Mouse (Mus musculus) embryo, embryonic 11.5 days (tissue): ENCODE data around the gene Myo9a.
A peak's percentile ranks its signal among the peaks of the same experiment; 100 is the strongest.
"Not testable (repeated sequence)": the region's sequence is repeated elsewhere in the genome, so short reads cannot be mapped to it uniquely, and the experiment has no call there.

Experiments
- DNase-seq: peaks from one replicate; pipeline ENCODE4 v3.0.0-alpha.2; 2012; ENCODE audit warnings: low read depth, low spot score

Myo9a gene

DNA sequence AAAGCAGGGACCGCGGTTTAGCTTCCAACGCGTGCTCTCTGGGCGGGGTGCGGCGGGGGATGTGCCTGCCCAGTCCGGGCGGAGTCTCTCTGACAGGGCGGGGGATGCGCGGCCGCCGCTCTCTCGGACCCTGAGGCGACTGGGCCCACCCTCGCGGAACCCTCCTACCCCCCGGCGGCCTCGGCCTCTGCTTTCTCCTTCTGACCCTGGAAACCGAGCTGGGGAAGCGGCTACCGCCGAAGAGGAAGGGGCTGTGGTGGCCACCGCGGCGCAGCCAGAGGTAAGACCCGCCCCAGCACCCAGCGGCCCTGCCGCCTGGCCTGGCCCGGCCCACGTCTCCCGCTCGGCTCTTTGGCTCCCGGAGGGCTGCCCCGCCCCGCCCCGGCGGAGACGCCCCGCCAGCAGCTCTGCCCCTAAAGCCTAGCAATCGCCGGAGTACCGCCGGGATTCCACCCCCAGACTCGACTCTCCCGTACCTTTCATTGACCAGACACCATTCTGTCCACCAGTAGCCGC is 428 bp downstream of the Myo9a start:
- DNase-seq, result peak; percentile 47

DNA sequence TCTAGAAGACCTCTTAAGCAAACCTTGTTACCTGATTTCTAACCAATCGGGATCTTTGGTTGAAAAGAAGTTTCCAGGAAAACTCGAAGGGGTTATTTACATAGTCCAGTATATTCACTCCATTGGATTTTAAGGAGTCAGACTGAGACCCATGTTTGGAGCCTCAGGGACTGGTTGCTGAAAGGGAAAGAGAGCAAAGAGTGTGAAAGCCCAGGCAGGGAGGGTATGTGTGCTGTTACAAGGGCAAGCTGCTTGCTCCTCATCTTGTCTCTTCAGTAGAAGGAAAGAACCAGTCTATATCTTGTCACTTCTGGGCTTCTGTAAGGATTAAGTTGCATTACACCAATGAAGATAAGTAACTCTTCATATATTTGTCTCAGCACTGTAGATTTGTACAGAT is 1.3 kb downstream of the Myo9a start:
- no peak for DNase-seq

DNA sequence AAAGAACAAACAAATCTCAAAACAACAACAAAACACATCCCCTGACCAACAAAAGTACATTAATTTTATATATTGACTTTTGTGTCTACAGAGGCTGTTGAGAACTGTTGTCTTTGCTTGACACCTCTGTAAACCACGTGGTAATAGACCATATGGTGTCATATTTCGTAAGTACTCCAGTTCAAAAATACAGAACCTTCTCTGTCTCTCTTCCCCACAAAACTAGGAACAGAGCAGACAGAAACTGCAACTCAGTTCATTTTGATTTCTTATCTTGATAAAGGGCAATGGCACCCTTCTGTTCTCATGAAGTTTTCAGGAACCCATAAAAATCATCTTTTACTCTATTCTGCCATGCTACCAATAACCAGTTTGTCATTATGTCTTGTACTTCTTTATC is 4.5 kb downstream of the Myo9a start:
- DNase-seq, result no peak

DNA sequence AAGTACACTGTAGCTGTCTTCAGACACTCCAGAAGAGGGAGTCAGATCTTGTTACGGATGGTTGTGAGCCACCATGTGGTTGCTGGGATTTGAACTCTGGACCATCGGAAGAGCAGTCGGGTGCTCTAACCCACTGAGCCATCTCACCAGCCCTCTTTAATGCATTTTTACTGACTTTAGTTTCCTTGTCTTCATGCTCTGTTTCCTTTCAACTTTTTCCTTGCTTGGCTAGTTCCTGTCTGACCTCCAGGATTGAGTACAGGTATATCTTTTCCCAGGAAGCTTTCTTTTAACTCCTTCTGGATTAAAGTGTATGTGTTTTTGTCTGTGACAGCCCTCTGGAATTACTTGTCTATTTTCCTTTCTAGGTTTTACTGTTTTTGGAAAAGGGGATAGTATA is 6.3 kb downstream of the Myo9a start:
- DNase-seq, result not testable (repeated sequence)

DNA sequence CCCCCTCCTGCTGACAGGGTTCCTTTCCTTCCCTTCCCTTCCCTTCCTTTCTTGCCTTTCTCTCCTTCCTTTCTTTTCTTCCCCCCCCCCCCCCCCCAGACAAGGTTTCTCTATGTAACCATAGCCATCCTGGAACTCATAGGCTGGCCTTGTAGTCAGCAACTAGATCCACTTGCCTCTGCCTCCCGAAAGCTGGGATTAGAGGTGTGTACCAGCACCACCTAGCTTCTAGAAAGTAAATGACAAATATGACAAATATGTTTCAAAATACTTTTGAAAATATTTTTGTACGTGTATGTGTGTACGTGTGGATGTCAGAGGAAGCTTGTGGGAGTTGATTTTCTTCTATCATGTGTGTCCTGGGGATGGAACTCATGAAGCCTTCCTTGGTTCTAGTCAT is 9.8 kb downstream of the Myo9a start:
- DNase-seq, result no peak

DNA sequence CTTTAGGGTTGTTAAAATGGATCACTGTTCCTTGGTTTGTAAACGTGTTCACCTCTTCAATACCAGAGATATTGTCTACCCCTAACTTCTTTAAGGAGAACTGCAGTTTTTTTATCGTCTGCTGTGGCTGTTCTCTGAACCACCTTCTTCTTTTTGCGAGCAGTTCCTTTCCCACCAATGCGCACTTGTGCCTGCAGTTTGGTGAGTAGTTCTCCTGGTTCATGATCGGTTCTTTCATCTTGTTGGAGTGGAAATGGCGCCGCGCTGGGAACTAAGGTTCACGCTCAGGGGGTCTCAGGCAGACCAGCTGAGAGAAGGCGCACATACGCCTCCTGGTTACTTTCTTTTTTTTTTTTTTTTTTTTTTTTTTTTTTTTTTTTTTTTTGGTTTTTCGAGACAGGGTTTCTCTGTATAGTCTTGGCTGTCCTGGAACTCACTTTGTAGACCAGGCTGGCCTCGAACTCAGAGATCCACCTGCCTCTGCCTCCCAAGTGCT is 16.3 kb downstream of the Myo9a start:
- not testable (repeated sequence) for DNase-seq

DNA sequence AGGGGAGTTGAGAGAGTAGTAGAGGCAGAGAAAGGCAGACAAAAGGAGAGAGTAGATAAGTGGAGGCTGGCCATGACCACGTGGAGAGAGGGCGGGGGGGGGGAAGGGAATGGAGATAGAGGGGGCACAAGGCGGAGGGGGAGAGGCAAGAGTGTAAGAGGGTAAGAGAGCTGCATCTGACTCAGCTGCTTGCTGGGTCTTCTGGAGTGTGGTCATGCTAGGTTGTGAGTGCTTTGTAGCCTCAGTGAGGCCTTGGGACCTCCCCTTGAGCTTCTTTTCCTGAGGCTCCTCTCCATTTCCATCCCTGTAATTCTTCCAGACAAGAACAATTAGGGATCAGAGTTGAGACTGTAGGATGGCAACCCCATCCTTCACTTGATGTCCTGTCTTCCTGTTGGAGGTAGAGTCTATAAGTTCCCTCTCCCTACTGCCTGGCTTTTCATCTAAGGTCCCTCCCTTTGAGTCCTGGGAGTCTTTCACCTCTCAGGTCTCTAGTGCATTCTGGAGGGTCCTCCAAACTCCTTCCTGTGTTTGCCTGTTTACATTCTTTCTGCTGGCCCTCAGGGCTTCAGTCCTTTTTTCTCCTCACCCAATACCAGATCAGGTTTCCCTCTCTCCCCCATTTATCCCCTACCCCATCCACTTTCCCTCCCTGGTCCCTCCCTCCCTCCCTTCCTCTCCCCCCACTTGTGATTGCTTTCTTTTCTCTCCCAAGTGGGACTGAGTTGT is 55.5 kb downstream of the Myo9a start:
- not testable (repeated sequence) for DNase-seq

DNA sequence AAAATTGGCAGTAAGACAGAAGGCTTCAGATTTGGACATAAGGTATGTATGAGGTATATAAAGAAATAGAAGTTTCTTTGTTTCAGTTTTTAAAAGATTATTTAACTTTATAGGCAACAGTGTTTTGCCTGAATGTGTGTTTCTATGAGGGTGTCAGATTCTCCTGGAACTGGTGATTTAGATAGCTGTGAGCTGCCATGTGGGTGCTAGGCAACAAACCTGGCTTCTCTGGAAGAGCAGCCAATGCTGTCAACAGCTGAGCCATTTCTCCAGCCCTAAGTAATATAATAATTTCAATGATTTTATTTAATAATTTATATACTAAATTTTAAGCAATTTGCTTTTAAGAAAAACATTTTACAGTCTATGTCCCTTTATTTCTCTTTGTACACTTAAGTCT is 133.9 kb downstream of the Myo9a start:
- no peak for DNase-seq

DNA sequence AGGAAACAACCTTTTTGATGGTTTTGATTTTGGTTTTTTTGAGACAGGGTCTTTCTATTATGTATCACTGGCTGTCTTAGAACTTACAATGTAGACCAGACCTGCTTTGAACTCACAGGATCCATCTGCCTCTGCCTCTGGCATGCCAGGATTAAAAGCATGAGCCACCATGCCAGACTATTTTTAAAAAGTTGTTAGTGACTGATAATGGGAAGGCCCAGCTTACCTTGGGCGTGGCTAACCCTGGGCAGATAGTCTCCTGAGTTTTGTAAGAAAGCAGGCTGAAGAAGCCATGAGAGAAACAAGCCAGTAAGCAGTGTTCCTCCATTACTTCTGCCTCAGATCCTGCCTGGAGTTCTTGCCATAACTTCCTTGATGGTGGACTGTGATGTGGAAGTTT is 152.7 kb downstream of the Myo9a start:
- DNase-seq, result no peak

DNA sequence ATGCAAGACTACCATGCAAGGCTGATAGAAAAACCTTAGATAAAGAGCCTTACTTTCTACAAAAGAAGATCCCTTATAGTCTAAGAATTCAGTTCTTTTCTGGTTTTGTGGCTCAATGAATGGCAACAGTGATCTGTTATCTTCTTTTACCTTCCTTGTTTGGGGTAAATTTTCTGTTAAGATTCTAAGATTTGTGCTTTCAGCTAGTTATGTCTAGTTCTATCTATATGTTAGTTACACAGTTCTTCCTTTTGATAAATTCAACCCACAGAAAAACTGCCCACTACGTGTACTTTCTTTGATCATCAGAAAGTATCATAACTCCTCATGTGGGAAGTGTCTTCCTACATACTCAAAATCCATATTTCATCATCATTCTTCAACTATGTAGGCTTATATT is 164.1 kb downstream of the Myo9a start:
- no peak for DNase-seq

DNA sequence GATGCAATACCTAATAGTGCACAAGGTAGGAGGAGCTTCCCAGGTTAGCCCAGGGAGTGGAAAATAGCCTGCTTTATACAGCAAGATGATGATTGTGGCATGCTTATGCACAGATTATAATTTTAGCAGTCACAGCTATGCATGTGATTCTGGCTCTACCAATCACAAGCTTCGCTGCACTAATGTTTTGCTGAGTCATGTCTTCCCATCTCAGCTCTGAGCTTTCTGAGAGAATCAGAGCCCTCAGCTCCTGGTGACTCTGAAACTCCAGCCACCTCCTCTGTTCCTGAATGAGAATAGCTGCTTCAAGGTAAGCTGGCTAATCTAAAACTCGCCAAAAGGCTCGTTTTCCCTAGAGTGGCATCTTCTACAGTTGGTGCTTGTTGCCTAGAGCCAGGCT is 179.6 kb downstream of the Myo9a start:
- DNase-seq, result no peak

DNA sequence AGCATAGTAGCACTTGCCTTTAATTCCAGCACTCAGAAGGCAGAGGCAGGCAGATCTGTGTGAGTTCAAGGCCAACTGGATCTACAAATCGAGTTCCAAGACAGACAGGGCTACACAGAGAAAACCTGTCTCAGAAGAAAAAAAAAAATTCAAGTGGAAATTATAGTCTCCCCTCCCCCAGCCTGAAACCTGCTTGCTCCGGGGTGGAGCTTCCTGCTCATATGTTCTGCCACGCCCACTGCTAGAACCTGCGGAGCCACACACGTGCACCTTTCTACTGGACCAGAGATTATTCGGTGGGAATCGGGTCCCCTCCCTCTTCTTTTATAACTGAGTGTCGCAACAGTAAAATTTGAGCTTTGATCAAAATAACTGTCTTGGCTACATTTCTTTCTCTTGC is 185.2 kb downstream of the Myo9a start:
- DNase-seq, result not testable (repeated sequence)

DNA sequence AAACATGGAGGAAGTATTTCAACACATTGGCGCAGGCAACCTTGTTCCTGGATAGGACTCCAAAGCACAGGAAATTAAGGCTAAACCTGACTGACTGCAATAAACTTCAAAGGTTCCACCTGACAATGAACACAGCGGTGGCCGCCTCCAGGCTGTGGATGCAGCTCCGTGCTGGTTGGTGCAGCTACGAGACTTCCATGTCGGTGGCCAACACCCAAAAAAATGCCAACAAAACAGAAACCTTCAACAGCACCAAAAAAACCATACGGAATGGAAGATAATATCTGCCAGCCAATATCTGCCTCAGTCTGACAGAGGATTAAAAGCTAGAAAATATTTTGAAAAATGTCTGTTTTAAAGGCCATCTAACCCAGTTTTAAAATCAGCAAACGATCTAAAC is 187.8 kb downstream of the Myo9a start:
- no peak for DNase-seq

DNA sequence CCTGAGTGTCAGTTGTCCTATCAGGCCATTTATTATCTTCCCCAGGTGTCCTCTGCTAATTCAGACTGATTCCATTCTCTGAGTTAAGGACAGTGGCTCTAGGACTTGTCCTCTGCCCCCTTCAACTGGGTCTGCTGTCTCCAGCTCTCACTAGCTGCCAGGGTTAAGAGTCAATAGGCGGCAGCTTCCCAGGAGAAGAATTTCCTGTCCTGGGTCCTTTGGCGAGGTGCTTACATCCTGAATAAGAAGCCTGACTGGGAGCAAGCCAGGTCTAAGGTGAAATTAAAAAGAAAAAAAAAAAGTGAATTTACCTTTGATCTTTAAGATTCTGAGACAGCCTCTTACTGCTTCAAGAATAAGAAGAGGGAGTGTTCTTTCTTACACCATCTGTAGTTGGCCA is 189.0 kb downstream of the Myo9a start:
- DNase-seq, result no peak

DNA sequence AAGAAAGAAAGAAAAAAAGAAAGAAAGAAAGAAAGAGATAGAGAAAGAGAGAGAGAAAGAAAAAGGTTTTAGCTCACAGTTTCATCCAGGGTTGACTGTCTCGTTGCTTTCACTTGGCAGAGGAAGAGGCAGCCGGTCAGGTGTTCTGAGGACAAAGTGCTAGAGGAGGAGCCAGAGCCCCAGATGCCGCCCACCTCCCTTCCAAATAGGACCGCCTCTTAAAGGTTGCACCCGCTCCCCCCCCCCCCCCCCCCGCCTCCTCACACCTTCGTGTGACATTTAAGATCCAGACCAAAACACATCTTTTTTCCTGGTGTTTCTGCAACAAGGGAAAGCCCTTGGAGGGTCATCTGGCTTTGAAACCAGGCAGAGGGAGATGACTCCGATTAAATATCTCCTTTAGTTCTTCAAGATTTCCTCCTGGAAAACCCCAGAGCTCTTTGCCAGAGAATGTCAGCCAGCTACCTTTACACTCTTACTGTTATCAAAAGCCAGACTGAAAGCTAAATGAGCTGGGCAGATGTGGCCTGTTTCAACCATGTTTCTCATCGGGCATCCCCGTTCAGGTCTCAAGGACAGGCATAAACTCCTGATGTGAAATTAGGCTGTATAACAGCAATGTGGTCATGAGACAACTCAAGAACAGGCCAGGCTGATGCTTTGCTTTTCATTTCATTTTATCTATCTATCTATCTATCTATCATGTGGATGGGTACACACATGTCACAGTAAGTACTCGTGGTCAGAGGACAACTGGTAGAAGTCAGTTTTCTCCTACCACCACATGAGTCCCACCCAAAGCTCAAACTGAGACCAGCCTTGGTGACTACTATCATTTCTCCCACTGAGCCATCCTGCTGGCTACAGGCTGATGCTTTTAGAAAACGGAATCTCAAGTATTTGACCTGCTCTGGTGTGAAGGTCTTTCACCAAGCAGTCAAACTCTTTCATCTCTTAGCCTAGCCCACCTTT is 190.5 kb downstream of the Myo9a start:
- no peak for DNase-seq

DNA sequence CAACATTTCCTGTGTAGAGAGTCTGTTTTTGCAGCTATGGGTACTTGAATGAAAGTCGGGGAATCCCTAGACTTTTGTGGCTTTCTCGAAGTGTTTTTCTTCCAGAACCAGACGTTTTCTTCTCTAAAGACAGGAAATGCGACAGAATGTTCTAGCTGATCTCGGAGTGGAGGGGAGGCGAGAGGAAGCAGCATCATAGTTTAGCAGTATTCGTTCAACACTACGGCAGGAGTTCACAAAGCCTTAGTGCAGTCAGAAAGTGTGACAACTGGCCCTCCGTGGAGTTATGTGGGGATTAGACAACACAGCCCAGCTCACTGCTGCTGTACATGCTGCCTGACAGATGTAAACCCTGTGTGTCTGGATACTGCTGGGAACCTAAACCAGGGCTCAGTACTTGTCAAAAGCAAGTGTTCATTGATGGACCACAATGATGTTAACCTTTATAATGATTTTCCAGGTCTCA is 191.2 kb downstream of the Myo9a start:
- DNase-seq, result no peak

DNA sequence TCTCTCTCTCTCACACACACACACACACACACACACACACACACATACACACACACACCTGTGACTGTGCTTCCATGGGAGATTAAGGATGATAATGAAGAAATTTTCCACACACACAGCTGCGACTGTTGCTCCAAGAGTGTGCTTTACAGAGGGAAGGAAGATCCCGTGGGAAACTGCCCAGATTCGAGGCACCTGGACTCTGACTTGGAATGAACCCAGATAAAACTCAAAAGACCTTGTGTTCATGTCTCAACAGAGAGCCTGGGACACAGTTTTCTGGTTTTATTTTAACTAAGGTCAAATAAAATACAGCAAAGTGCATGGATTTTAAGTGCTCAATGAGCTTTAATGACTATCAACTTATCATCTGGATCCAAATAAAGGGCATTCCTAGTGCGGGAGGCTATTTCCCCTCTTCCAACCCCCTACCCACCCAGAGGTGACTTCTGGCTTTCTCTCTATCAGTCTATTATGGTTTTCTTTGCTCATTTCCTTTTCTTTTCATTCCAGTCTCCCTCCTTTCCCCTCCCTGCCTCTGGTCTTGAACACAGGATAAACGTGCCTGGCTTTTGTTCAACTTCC is 191.9 kb downstream of the Myo9a start:
- no peak for DNase-seq

DNA sequence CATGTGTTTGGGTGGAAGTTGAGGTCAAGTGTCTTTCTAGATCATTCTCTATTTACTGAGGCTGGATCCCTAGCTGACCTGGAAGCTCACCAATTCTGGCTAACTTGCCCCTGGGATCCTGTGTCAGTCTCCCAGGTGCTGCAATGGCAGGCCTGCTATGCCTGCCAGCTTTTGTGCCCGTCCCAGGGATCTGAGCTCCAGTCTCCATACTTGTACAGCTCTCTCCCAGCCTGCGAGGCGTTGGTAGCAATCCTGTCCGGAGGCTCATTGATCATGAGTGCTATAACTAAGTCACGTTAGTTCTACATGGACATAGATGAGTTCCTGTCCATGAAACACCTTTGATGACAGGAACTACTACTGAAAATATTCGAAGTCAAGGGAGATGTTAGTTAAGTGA is 193.1 kb downstream of the Myo9a start:
- DNase-seq, result no peak

DNA sequence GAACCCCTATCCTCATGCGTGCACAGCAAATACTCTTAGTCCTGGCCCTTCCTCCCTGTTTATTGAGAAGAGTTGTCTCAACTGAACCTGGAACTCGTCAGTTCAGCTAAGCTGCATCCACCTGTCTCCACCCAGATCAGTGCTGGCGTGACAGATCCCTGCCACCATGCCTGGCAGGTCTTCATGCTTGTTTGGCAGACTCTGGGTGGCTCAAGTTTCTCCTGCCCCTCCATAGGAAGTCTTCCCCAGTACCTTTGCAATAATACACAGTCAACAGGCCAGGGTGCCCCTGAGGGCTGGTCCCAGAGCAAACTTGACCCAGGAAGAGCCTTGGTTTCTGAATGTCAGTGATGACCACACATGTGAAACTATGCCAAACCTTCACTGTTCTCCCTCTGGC is 194.5 kb downstream of the Myo9a start:
- DNase-seq, result no peak

DNA sequence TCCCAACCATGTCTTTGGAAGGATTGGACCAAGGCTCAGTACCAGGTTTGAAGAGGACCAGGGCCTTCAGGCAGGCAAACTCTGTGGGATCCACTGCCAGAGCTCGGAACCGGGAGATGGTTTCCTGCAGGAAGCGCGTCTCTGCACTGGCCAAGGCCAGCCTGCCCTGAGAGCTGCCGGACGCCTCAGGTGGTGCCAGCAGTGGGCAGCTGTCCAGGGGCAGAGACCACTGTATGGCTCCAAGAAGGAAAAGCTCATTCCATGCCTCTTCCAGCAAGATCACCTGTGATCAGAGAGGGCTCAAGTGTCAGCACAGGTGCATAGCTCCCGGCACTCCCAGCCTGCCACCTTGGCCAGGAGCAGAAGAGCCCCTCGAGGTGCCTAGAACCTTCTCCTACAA is 196.6 kb downstream of the Myo9a start:
- DNase-seq, result no peak

DNA sequence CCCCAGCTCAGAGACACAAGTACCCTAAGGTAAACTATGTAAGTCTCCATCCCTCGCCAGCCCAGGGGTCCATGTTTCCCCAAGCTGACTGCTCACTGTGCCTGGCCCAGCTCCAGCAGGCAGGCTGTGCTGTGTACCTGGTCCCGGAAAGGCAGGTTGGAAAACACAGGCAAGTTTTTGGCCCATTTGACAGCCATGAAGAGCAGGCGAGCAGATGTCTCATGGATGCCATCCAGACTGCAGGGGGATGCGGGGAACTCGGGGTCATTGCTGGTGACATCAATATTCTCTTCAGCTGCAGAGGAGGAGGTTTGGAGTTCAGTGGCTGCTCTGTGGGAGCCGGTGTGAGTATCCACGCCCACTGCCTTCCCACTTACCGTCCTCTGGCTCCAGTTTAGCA is 197.5 kb downstream of the Myo9a start:
- no peak for DNase-seq

DNA sequence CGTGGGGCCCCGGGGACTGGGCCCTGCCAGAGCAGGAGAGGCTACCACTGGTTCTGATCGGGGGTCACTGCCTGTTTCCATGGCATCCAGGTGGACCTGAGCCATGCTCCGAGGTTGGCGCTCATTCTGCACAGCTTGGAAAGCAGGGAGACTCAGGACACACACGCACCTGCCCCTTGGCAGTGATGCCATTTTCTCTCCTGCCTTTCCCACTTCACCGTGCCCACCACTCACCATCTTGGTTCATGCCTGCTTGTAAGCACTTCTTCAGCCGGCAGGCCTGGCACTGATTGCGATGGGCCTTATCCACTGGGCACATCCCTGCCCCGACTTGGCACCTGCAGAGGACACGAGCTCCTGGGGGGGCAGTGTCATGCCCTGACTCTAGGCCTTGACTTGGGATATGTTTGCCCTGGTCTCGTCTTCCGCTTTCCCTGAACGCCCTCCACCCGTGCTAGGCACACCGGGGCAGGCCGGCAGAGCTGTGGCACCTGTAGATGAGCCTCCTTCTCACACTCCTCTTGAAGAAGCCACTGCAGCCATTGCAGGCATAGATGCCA is 198.1 kb downstream of the Myo9a start:
- DNase-seq, result no peak
